Mouse (Mus musculus): Measurements from ENCODE around the gene Pla2g2c.

DNA sequence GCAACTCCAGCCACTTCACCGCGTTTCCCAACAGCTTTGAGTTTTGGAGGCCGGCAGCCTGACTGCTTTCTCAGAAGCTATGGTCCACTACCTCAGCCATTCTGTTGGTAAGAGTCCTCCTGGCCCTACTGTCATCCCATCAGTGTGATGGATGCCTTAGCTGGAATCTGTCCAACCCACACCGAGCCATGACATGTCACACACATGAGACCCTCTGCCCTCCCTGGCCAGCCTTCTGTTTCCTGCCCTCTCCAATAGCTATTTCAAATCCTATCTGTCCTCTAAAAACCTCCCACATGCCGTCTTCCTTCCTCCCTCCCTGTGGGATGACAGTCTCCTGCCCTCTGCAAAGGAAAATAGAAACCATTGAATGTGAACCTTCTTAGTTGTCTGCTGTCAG is 1.2 kb downstream of the Pla2g2c start:
- TF ChIP-seq CTCF (IDR thresholded peaks at IDR 0.05): no peak
- no peak for TF ChIP-seq EP300 (IDR thresholded peaks at IDR 0.05)

Data from lung, postnatal 0 days (tissue).